Comparison of ENCODE assay signal across 10 mouse cellular contexts in genomic region chr6:112108651-112109050, GRCm38 (mm10).
A peak's percentile ranks its signal among the peaks of the same experiment; 100 is the strongest.
DNase-seq lines count a peak whose midpoint lies in the region; ATAC-seq and TF ChIP-seq lines count a peak whose summit lies in the region.
"Had no signal": no experiment of that assay in that cellular context is flagged by ENCODE, and none has a peak within 500 bp of the region (broad histone marks: within the 10 kb centered on the region; RNA-seq: fewer than 3 reads in every experiment).

No protein-coding gene starts in this region.

- no peak for DNase-seq in cerebellum, adult 9-11 months
- peak; percentile 88 for DNase-seq in brain, embryonic 14.5 days (ENCODE audit: low read depth)
- peak; percentile 74 to 80 for DNase-seq in layer of hippocampus, adult 18-20 months (ENCODE audit: low spot score in 2 of 2)
- peak; percentile 73 for DNase-seq in left cerebral cortex, postnatal 4 days
- no peak for DNase-seq in heart, postnatal 4 days
- DNase-seq in urinary bladder, postnatal 25 days (ENCODE audit: low spot score) = no peak
- no peak for DNase-seq in urinary bladder, postnatal 14 days (ENCODE audit: low spot score)

- intact Hi-C loops in left cerebral cortex, postnatal 4 days (cut with DNase I) = no loop called here

- peak; percentile 40; the same call in 1 of the 2 replicates for ATAC-seq in cerebellum, adult (ENCODE audit: insufficient number of reproducible peaks, low FRiP score, low TSS enrichment)
- ATAC-seq: midbrain, embryonic 15.5 days; Patski had no signal

- no peak for TF ChIP-seq CTCF in brain, embryonic 14.5 days (IDR thresholded peaks at IDR 0.05; ENCODE audit: borderline replicate concordance, extremely low read depth, insufficient read depth, insufficient read length)

- no peak for TF ChIP-seq POLR2A in brain, embryonic 14.5 days (IDR thresholded peaks at IDR 0.05; ENCODE audit: borderline replicate concordance, extremely low read depth, insufficient read depth, insufficient read length, poor library complexity, severe bottlenecking)

Comparison
In these comparisons a context has a peak if more than half of its experiments do, and no peak if none do; other contexts are left out.
1. DNase-seq: peak in brain, embryonic 14.5 days (single experiment), layer of hippocampus, adult 18-20 months (2 of 2) and left cerebral cortex, postnatal 4 days (single experiment); none in cerebellum, adult 9-11 months (single experiment), heart, postnatal 4 days (single experiment), urinary bladder, postnatal 25 days (single experiment) and urinary bladder, postnatal 14 days (single experiment).